Mouse (Mus musculus) heart, embryonic 16.5 days (tissue): ENCODE data around the gene Fbl. TPM values are rescaled to one million over a fixed set of nuclear protein-coding genes. Genes with fewer than 3 reads are reported as not detected.

Experiments used
- ATAC-seq: fragments of 200-750 bp; cut with Nextera tagmentation; replicated peaks from 2 replicates; pipeline ENCODE4 v1.8.0; 2017; ENCODE audit warnings: moderate number of reproducible peaks; ENCODE audit not compliant: insufficient read depth, low FRiP score; ENCODE audit errors: extremely low read depth
- H3K27ac ChIP-seq: fragments of 300-500 bp; sonication (generic); 2 replicates; pipeline ENCODE4 v1.5.1; 2014; ENCODE audit warnings: mild to moderate bottlenecking, low read length, control low read depth, moderate library complexity
- H3K27me3 ChIP-seq: fragments of 300-500 bp; sonication (generic); 2 replicates; pipeline ENCODE4 v1.6.1; 2014; ENCODE audit warnings: low read length, mixed read lengths; ENCODE audit not compliant: control insufficient read depth, insufficient read depth
- H3K36me3 ChIP-seq: fragments of 300-500 bp; sonication (generic); 2 replicates; pipeline ENCODE4 v1.6.1; 2014; ENCODE audit not compliant: control insufficient read depth, insufficient read depth
- H3K4me1 ChIP-seq: fragments of 300-500 bp; sonication (generic); 2 replicates; pipeline ENCODE4 v1.6.1; 2014; ENCODE audit warnings: low read length, mixed read lengths; ENCODE audit not compliant: control insufficient read depth, insufficient read depth
- H3K4me2 ChIP-seq: fragments of 300-500 bp; sonication (generic); 2 replicates; pipeline ENCODE4 v1.6.1; 2014; ENCODE audit warnings: low read depth, mild to moderate bottlenecking, control low read depth, low read length
- H3K4me3 ChIP-seq: fragments of 300-500 bp; sonication (generic); 2 replicates; pipeline ENCODE4 v1.5.1; 2014; ENCODE audit warnings: mild to moderate bottlenecking, control low read depth, low read length
- H3K9ac ChIP-seq: fragments of 300-500 bp; sonication (generic); 2 replicates; pipeline ENCODE4 v1.6.1; 2014; ENCODE audit warnings: low read length, control low read depth
- H3K9me3 ChIP-seq: fragments of 300-500 bp; sonication (generic); replicated peaks from 2 replicates; pipeline ENCODE4 v1.6.1; 2016; ENCODE audit warnings: low read length; ENCODE audit not compliant: control insufficient read depth
- WGBS: fragments of 180-500 bp; shearing (Covaris S2); extraction: QIAGEN DNeasy Blood & Tissue Kit; methylation state at CpG from one replicate; pipeline ENCODE4 v1.1.7; 2014; 5-methylcytosine and 5-hydroxymethylcytosine counted together
- polyA plus RNA-seq: library from polyadenylated mRNA; unstranded; fragments of >200 nt; fragmentation: Nextera tagmentation; extraction: Ambion mirVana; gene quantifications from 2 replicates; pipeline ENCODE4 v1.2.1, GENCODE M21; 2015

The Fbl gene
- polyA plus RNA-seq, 1 experiment from 2014 or later: 71.5 TPM

GRCm38 (mm10) chr7:28161163-28161749 is 8.3 kb upstream of the Fbl start:
- Histone ChIP-seq H3K36me3 (no peaks in the 10 kb centered on the region), H3K9ac (no peak overlapping the region), H3K4me2 (no peak overlapping the region), H3K9me3 (peaks cover 5% of the 10 kb centered on the region; the same call in 1 of the 2 replicates), H3K27me3 (no peaks in the 10 kb centered on the region), H3K4me3 (no peak overlapping the region), H3K27ac (no peak overlapping the region), H3K4me1 (no peaks in the 10 kb centered on the region)
- WGBS: 52% methylated on average over 9 of the region's 9 CpGs
- ATAC-seq: no peak

GRCm38 (mm10) chr7:28165406-28165805 is 4.1 kb upstream of the Fbl start:
- 76% methylated on average over 6 of the region's 6 CpGs for WGBS
- Histone ChIP-seq H3K27me3 (no peaks in the 10 kb centered on the region), H3K4me2 (no peak overlapping the region), H3K4me3 (no peak overlapping the region), H3K27ac (no peak overlapping the region), H3K36me3 (no peaks in the 10 kb centered on the region), H3K9me3 (peaks cover 5% of the 10 kb centered on the region; the same call in 1 of the 2 replicates), H3K9ac (no peak overlapping the region), H3K4me1 (peaks cover 9% of the 10 kb centered on the region)
- ATAC-seq: no peak

DNA sequence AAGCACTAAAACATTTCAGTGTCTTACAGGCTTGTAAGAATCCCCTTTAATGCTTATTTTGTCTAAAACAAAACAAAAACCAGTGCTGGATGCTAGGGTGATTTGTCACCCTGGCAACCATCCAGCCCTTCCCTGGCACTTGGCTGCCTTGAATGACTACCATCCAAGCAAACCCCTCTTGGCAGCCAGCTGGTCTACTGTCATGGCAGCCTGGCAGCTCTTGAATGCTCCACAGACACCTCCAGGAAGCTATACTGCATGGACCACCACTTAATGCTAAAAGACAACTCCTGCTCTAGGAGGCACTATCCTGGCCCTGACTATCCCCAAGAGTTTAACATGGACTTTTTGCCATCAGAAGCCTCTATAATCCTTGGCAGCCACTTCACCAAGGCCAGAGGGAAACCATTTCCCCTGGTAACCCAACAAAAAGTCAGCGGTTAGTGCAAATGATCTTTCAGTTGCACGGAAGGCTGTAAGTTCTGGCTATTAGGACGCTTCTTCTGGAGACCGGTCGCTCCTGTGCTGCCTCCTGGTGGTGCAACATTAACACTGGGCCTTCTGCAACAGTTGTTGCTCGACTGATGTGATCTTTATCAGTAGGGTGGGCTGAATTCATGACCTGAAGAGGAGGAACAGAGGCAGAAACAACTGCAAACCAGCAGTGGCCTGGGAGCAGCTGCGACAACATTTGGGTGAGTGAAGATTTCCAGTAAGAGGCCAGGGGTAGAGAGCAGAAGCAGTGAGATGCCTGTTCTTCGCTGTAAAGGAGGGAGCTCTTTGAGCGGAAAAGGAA is 992 bp upstream of the Fbl start:
- Histone ChIP-seq H3K27ac (peak overlapping the region; percentile 85), H3K36me3 (no peaks in the 10 kb centered on the region), H3K4me1 (peaks cover 24% of the 10 kb centered on the region), H3K9ac (peak overlapping the region; percentile 79), H3K4me3 (peak overlapping the region; percentile 79), H3K9me3 (peaks cover 5% of the 10 kb centered on the region; the same call in 1 of the 2 replicates), H3K4me2 (peak overlapping the region; percentile 97), H3K27me3 (no peaks in the 10 kb centered on the region)
- 9% methylated on average over 9 of the region's 9 CpGs for WGBS
- ATAC-seq: no peak

- no peaks in the 10 kb centered on the region for H3K27me3 ChIP-seq
- no peak overlapping the region for H3K4me3 ChIP-seq
- H3K27ac ChIP-seq: no peak overlapping the region
- H3K9me3 ChIP-seq: no peaks in the 10 kb centered on the region
- peaks cover 32% of the 10 kb centered on the region for H3K36me3 ChIP-seq
- 87% methylated on average over 4 of the region's 4 CpGs for WGBS
- peaks cover 16% of the 10 kb centered on the region for H3K4me1 ChIP-seq
- no peak overlapping the region for H3K9ac ChIP-seq
- H3K4me2 ChIP-seq: no peak overlapping the region
- no peak for ATAC-seq
Measured at GRCm38 (mm10) chr7:28175358-28175757, 5.8 kb downstream of the Fbl start.

- WGBS: under 1% methylated on average over 25 of the region's 25 CpGs
- H3K27me3 ChIP-seq: no peaks in the 10 kb centered on the region
- peak; percentile 91 for ATAC-seq
Measured at GRCm38 (mm10) chr7:28179228-28179627, 9.7 kb downstream of the Fbl start, which contains the start of gene Dyrk1b. Dyrk1b (plus strand) TSS chr7:28179469.

GRCm38 (mm10) chr7:28179741-28180377 is 10.3 kb downstream of the Fbl start:
- Histone ChIP-seq H3K4me2 (peak overlapping the region; percentile 68), H3K9me3 (no peaks in the 10 kb centered on the region), H3K27me3 (no peaks in the 10 kb centered on the region), H3K4me3 (peak overlapping the region; percentile 89), H3K9ac (peak overlapping the region; percentile 78), H3K4me1 (peaks cover 6% of the 10 kb centered on the region), H3K36me3 (peaks cover 63% of the 10 kb centered on the region), H3K27ac (peak overlapping the region; percentile 85)
- under 1% methylated on average over 44 of the region's 56 CpGs for WGBS
- peak; percentile 95 for ATAC-seq

More at GRCm38 (mm10) chr7:28179228-28179627, 9.7 kb downstream of the Fbl start, which contains the start of gene Dyrk1b:
- Histone ChIP-seq H3K36me3 (peaks cover 57% of the 10 kb centered on the region), H3K4me2 (peak within 1 kb of the TSS; percentile 68), H3K9me3 (no peaks in the 10 kb centered on the region), H3K27ac (peak within 1 kb of the TSS; percentile 85), H3K4me1 (peaks cover 6% of the 10 kb centered on the region), H3K9ac (peak within 1 kb of the TSS; percentile 78), H3K4me3 (peak within 1 kb of the TSS; percentile 89)

- Histone ChIP-seq H3K27ac (no peak overlapping the region), H3K27me3 (no peaks in the 10 kb centered on the region), H3K36me3 (peaks cover 67% of the 10 kb centered on the region), H3K9ac (peak overlapping the region; percentile 78), H3K4me3 (peak overlapping the region; percentile 89), H3K4me2 (peak overlapping the region; percentile 68), H3K4me1 (peaks cover 6% of the 10 kb centered on the region), H3K9me3 (no peaks in the 10 kb centered on the region)
- WGBS: 75% methylated on average over 5 of the region's 5 CpGs
- ATAC-seq: no peak
Measured at GRCm38 (mm10) chr7:28180890-28181289, 11.4 kb downstream of the Fbl start.

GRCm38 (mm10) chr7:28181376-28181775 is 11.9 kb downstream of the Fbl start:
- Histone ChIP-seq H3K36me3 (peaks cover 67% of the 10 kb centered on the region), H3K4me1 (peaks cover 6% of the 10 kb centered on the region), H3K27ac (no peak overlapping the region), H3K9ac (no peak overlapping the region), H3K4me3 (no peak overlapping the region), H3K27me3 (no peaks in the 10 kb centered on the region), H3K4me2 (no peak overlapping the region), H3K9me3 (no peaks in the 10 kb centered on the region)
- 96% methylated on average over 12 of the region's 12 CpGs for WGBS
- no peak for ATAC-seq

- Histone ChIP-seq H3K4me2 (no peak overlapping the region), H3K36me3 (peaks cover 68% of the 10 kb centered on the region), H3K27me3 (no peaks in the 10 kb centered on the region), H3K9me3 (no peaks in the 10 kb centered on the region), H3K4me1 (peaks cover 6% of the 10 kb centered on the region), H3K9ac (no peak overlapping the region), H3K4me3 (no peak overlapping the region), H3K27ac (no peak overlapping the region)
- WGBS: 90% methylated on average over 22 of the region's 22 CpGs
- ATAC-seq: no peak
Measured at GRCm38 (mm10) chr7:28182320-28182719, 12.8 kb downstream of the Fbl start.
